Mouse (Mus musculus) heart, embryonic 15.5 days (tissue): ENCODE data around the gene Pld1. TPM values are rescaled to one million over a fixed set of nuclear protein-coding genes. Genes with fewer than 3 reads are reported as not detected.

Experiments
- ATAC-seq: fragments of 200-750 bp; cut with Nextera tagmentation; replicated peaks from 2 replicates; pipeline ENCODE4 v1.8.0; 2017; ENCODE audit warnings: low read depth, moderate TSS enrichment; ENCODE audit not compliant: insufficient number of reproducible peaks, insufficient read depth, low FRiP score
- H3K27ac ChIP-seq: fragments of 300-500 bp; sonication (generic); 2 replicates; pipeline ENCODE4 v1.5.1; 2015; ENCODE audit warnings: mild to moderate bottlenecking, inconsistent platforms
- H3K27me3 ChIP-seq: fragments of 300-500 bp; sonication (generic); 2 replicates; pipeline ENCODE4 v1.6.1; 2015; ENCODE audit warnings: inconsistent platforms
- H3K36me3 ChIP-seq: fragments of 300-500 bp; sonication (generic); 2 replicates; pipeline ENCODE4 v1.6.1; 2015; ENCODE audit warnings: mild to moderate bottlenecking, inconsistent platforms
- H3K4me1 ChIP-seq: fragments of 300-500 bp; sonication (generic); replicated peaks from 2 replicates; pipeline ENCODE4 v1.6.1; 2015; ENCODE audit warnings: inconsistent platforms
- H3K4me2 ChIP-seq: fragments of 300-500 bp; sonication (generic); 2 replicates; pipeline ENCODE4 v1.6.1; 2015; ENCODE audit warnings: inconsistent platforms, mild to moderate bottlenecking, moderate library complexity
- H3K4me3 ChIP-seq: fragments of 300-500 bp; sonication (generic); 2 replicates; pipeline ENCODE4 v1.5.1; 2015; ENCODE audit warnings: mild to moderate bottlenecking, inconsistent platforms
- H3K9ac ChIP-seq: fragments of 300-500 bp; sonication (generic); 2 replicates; pipeline ENCODE4 v1.6.1; 2015; ENCODE audit warnings: mild to moderate bottlenecking, inconsistent platforms
- H3K9me3 ChIP-seq: fragments of 300-500 bp; sonication (generic); replicated peaks from 2 replicates; pipeline ENCODE4 v1.6.1; 2016; ENCODE audit warnings: inconsistent platforms
- WGBS: fragments of 180-500 bp; shearing (Covaris S2); methylation state at CpG from one replicate; pipeline ENCODE4 v1.1.7; 2015; ENCODE audit warnings: mixed read lengths; 5-methylcytosine and 5-hydroxymethylcytosine counted together
- polyA plus RNA-seq: library from polyadenylated mRNA; unstranded; fragments of >200 nt; fragmentation: Nextera tagmentation; extraction: Ambion mirVana; gene quantifications from 2 replicates; pipeline ENCODE4 v1.2.1, GENCODE M21; 2015

Pld1 gene
- polyA plus RNA-seq: 6.8 and 7.2 TPM in 2 replicates

- no peaks in the 10 kb centered on the region for H3K27me3 ChIP-seq
- H3K9ac ChIP-seq: peak within 1 kb of the TSS; percentile 81
- H3K4me3 ChIP-seq: peak within 1 kb of the TSS; percentile 71
- H3K9me3 ChIP-seq: no peaks in the 10 kb centered on the region
- H3K4me2 ChIP-seq: peak within 1 kb of the TSS; percentile 95
- WGBS: under 1% methylated on average over 68 of the region's 68 CpGs
- H3K27ac ChIP-seq: peak within 1 kb of the TSS; percentile 89
- peak; percentile 88 for ATAC-seq
- H3K4me1 ChIP-seq: peaks cover 14% of the 10 kb centered on the region
- no peaks in the 10 kb centered on the region for H3K36me3 ChIP-seq
These were observed at the start of gene Pld1 for GRCm38 (mm10) chr3:27938381-27939323. Pld1 (plus strand) TSS chr3:27938695.

- no peak within 1 kb of the TSS for H3K9ac ChIP-seq
- H3K4me3 ChIP-seq: no peak within 1 kb of the TSS
- no peaks in the 10 kb centered on the region for H3K27me3 ChIP-seq
- peak within 1 kb of the TSS; percentile 3; the same call in 1 of the 2 replicates for H3K27ac ChIP-seq
- WGBS: 67% methylated on average over 8 of the region's 8 CpGs
- H3K4me2 ChIP-seq: no peak within 1 kb of the TSS
- no peaks in the 10 kb centered on the region for H3K36me3 ChIP-seq
- ATAC-seq: no peak
- H3K4me1 ChIP-seq: peaks cover 14% of the 10 kb centered on the region
- no peaks in the 10 kb centered on the region for H3K9me3 ChIP-seq
These were observed 42.1 kb upstream of the Pld1 start, which contains the start of gene Tmem212 for GRCm38 (mm10) chr3:27896318-27896892. Tmem212 (minus strand) TSS chr3:27896368.

GRCm38 (mm10) chr3:27898178-27898577, 40.3 kb upstream of the Pld1 start:
- 0 out of 2 replicates have a peak, but pooled peaks have one; percentile 50 for ATAC-seq

GRCm38 (mm10) chr3:27899012-27899726, 39.3 kb upstream of the Pld1 start:
- peak; percentile 62 for ATAC-seq
- WGBS: 48% methylated on average over 13 of the region's 13 CpGs

More at GRCm38 (mm10) chr3:27898178-27898577, 40.3 kb upstream of the Pld1 start:
- Histone ChIP-seq H3K4me2 (no peak overlapping the region), H3K4me3 (no peak overlapping the region), H3K9ac (no peak overlapping the region), H3K9me3 (no peaks in the 10 kb centered on the region), H3K27ac (peak overlapping the region; percentile 69), H3K36me3 (no peaks in the 10 kb centered on the region), H3K27me3 (no peaks in the 10 kb centered on the region), H3K4me1 (peaks cover 14% of the 10 kb centered on the region)
- 50% methylated on average over 10 of the region's 10 CpGs for WGBS

GRCm38 (mm10) chr3:27901846-27902245, 36.6 kb upstream of the Pld1 start:
- no peak overlapping the region for H3K9ac ChIP-seq
- H3K27me3 ChIP-seq: no peaks in the 10 kb centered on the region
- no peak for ATAC-seq
- H3K4me2 ChIP-seq: no peak overlapping the region
- H3K36me3 ChIP-seq: no peaks in the 10 kb centered on the region
- no peaks in the 10 kb centered on the region for H3K9me3 ChIP-seq
- no peak overlapping the region for H3K4me3 ChIP-seq
- H3K4me1 ChIP-seq: peaks cover 25% of the 10 kb centered on the region
- H3K27ac ChIP-seq: no peak overlapping the region
- 91% methylated on average over 6 of the region's 6 CpGs for WGBS

More at GRCm38 (mm10) chr3:27899012-27899726, 39.3 kb upstream of the Pld1 start:
- Histone ChIP-seq H3K4me1 (peaks cover 14% of the 10 kb centered on the region), H3K9me3 (no peaks in the 10 kb centered on the region), H3K27ac (peak overlapping the region; percentile 69), H3K36me3 (no peaks in the 10 kb centered on the region), H3K4me2 (no peak overlapping the region), H3K4me3 (no peak overlapping the region), H3K27me3 (no peaks in the 10 kb centered on the region), H3K9ac (no peak overlapping the region)

GRCm38 (mm10) chr3:27904659-27905330, 33.7 kb upstream of the Pld1 start:
- ATAC-seq: peak; percentile 89
- 14% methylated on average over 13 of the region's 13 CpGs for WGBS
- H3K4me2 ChIP-seq: peak overlapping the region; percentile 9; the same call in 1 of the 2 replicates

GRCm38 (mm10) chr3:27906647-27907209, 31.8 kb upstream of the Pld1 start:
- peaks cover 11% of the 10 kb centered on the region for H3K4me1 ChIP-seq
- H3K36me3 ChIP-seq: no peaks in the 10 kb centered on the region
- H3K4me2 ChIP-seq: no peak overlapping the region
- ATAC-seq: no peak
- H3K27ac ChIP-seq: no peak overlapping the region
- H3K9me3 ChIP-seq: no peaks in the 10 kb centered on the region
- no peak overlapping the region for H3K4me3 ChIP-seq
- no peak overlapping the region for H3K9ac ChIP-seq
- 78% methylated on average over 7 of the region's 7 CpGs for WGBS
- no peaks in the 10 kb centered on the region for H3K27me3 ChIP-seq

More at GRCm38 (mm10) chr3:27904659-27905330, 33.7 kb upstream of the Pld1 start:
- Histone ChIP-seq H3K4me3 (no peak overlapping the region), H3K9ac (no peak overlapping the region), H3K4me1 (peaks cover 13% of the 10 kb centered on the region), H3K27ac (peak overlapping the region; percentile 72), H3K36me3 (no peaks in the 10 kb centered on the region), H3K27me3 (no peaks in the 10 kb centered on the region), H3K9me3 (no peaks in the 10 kb centered on the region)

- H3K4me3 ChIP-seq: no peak overlapping the region
- WGBS: 47% methylated on average over 2 of the region's 2 CpGs
- H3K36me3 ChIP-seq: no peaks in the 10 kb centered on the region
- H3K4me2 ChIP-seq: no peak overlapping the region
- H3K9me3 ChIP-seq: no peaks in the 10 kb centered on the region
- no peak for ATAC-seq
- no peak overlapping the region for H3K9ac ChIP-seq
- no peaks in the 10 kb centered on the region for H3K27me3 ChIP-seq
- no peak overlapping the region for H3K27ac ChIP-seq
- H3K4me1 ChIP-seq: peaks cover 11% of the 10 kb centered on the region
These were observed 31.2 kb upstream of the Pld1 start for GRCm38 (mm10) chr3:27907301-27907700.

GRCm38 (mm10) chr3:27908316-27908715, 30.2 kb upstream of the Pld1 start:
- Histone ChIP-seq H3K27ac (no peak overlapping the region), H3K4me1 (peaks cover 11% of the 10 kb centered on the region), H3K27me3 (no peaks in the 10 kb centered on the region), H3K4me2 (no peak overlapping the region), H3K36me3 (no peaks in the 10 kb centered on the region), H3K9me3 (no peaks in the 10 kb centered on the region), H3K9ac (no peak overlapping the region), H3K4me3 (no peak overlapping the region)
- WGBS: 73% methylated on average over 2 of the region's 2 CpGs
- ATAC-seq: no peak

GRCm38 (mm10) chr3:27909016-27909415, 29.5 kb upstream of the Pld1 start:
- Histone ChIP-seq H3K27me3 (no peaks in the 10 kb centered on the region), H3K4me3 (no peak overlapping the region), H3K4me2 (no peak overlapping the region), H3K27ac (no peak overlapping the region), H3K36me3 (no peaks in the 10 kb centered on the region), H3K9ac (no peak overlapping the region), H3K9me3 (no peaks in the 10 kb centered on the region), H3K4me1 (peaks cover 11% of the 10 kb centered on the region)
- WGBS: 85% methylated on average over 3 of the region's 3 CpGs
- no peak for ATAC-seq
